Mouse (Mus musculus) G1E (cell line): ENCODE measurements around the gene Nme3.

Experiments
- CTCF ChIP-seq: IDR thresholded peaks from 2 replicates; pipeline ENCODE4 v1.5.1; 2012; ENCODE audit warnings: low read depth, low read length, inconsistent platforms, mixed read lengths
- GATA1 ChIP-seq: IDR thresholded peaks from 2 replicates; pipeline ENCODE4 v1.6.1; 2012; ENCODE audit warnings: borderline replicate concordance, low read length, inconsistent platforms, mixed read lengths
- TAL1 ChIP-seq: conservative IDR thresholded peaks from 2 replicates; pipeline ENCODE4 v1.6.1; 2012; ENCODE audit warnings: low read depth, low read length, inconsistent platforms, mixed read lengths

DNA sequence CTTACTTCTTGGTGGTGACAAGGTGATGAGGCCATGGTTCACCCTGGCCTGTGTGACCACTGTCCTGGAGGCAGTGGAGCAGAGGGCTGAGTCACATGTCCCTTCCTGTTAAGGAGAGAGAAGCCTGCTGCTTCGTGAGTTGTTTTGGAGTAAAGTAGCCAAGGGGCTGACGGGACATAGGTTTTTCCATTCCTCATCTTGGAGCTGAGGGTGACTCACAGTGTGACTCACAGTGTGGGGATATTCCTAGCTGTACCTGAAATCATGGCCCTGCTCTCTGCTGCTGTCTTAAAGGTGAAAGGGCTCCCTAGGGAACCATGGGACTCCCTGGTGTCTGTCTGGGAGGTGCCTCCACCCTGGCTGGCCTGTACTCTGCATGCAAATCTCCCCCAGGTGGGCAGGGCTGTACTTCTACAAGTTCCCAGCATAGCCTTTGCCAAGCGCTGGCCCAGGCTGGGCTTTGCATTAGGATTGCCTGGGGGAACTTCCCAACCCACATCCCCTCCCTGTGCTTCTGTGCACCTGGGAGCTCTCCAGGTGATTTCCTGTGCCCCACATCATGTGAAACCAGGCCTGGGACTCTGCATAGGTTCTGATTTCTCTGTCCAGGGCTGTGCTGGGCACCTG is 40.3 kb upstream of the Nme3 start:
- TF ChIP-seq CTCF, result no peak
- TF ChIP-seq TAL1, result no peak
- no peak for TF ChIP-seq GATA1
